Mouse (Mus musculus): ENCODE results near the gene Gm42417.
"Not testable (repeated sequence)": the region's sequence is repeated elsewhere in the genome, so short reads cannot be mapped to it uniquely, and the experiment has no call there.

Gm42417 gene

GRCm38 (mm10) chr1:36545845-36546600, 6.8 kb upstream of the Gm42417 start:
- no peak for DNase-seq (ENCODE audit: low spot score in 2 of 2)

- no peak for DNase-seq (ENCODE audit: low spot score in 2 of 2)
These were observed 6.2 kb upstream of the Gm42417 start for GRCm38 (mm10) chr1:36545382-36545781.

- DNase-seq (ENCODE audit: low spot score in 2 of 2), result no peak
These were observed 3.7 kb upstream of the Gm42417 start for GRCm38 (mm10) chr1:36542925-36543324.

- no peak for DNase-seq (ENCODE audit: low spot score in 2 of 2)
These were observed 2.6 kb upstream of the Gm42417 start for GRCm38 (mm10) chr1:36541844-36542243.

- no peak for DNase-seq (ENCODE audit: low spot score in 2 of 2)
These were observed 1.6 kb upstream of the Gm42417 start for GRCm38 (mm10) chr1:36540807-36541206.

DNA sequence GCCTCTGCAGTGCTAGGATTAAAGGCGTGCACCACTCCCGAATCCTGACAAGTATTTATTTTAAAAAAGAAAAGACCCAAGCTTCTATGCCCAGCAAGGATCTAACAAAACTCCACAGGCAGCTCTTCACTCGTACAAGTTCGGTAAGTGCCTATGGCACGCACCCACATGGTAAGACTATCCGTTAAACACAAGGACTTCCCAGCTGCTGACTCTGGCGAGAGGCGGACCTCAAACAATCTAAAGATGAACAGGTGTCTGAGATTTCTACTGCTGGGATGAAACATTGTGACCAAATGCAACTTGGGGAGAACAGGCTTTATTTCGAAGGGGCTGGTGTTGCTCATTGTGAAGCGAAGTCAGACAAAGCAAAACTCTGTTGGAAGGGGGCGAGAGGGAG, 903 bp upstream of the Gm42417 start:
- DNase-seq (ENCODE audit: low spot score in 2 of 2), result no peak

DNA sequence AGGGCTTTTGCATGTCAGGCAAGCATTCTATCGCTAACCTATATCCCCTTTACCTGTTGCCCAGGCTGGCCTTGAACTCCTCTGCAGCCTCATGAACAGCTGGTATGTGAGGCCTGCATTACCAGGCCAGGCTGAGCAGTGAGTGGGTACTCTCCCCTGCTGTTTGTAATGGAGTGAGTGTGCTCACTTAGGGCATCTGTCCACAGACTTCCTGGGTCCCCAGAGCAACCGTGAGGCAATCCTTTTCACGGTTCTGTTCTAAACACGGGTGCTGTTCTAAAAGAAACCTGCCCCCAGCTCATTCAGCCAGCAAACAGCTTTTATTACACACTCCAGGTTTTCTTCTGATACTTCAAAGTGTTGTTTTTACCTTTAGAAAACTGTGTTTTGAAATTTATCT, 502 bp downstream of the Gm42417 start:
- DNase-seq (ENCODE audit: low spot score in 2 of 2), result no peak

GRCm38 (mm10) chr1:36536783-36537182, 2.4 kb downstream of the Gm42417 start, which contains the start of gene Ankrd23:
Gene Ankrd23, minus strand, starts transcription at chr1:36536883.
- not testable (repeated sequence) for DNase-seq (ENCODE audit: low spot score in 2 of 2)

DNA sequence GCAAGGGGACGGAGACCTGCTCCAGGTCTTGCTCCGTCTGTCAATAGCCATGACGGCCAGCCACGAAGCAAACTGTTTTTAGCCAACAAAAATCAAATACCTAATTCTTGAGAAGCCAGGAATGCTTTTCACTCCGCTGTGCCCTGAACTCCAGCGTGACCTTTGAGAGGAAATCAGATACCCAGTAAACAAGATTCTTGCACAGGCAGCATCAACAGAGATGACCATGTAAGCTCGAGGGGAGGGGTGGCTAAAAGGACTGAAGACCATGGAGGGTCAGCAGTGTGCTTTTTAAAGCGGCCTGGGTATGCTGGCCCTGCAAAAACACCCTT, 2.9 kb downstream of the Gm42417 start:
- DNase-seq (ENCODE audit: low spot score in 2 of 2), result no peak

- DNase-seq (ENCODE audit: low spot score in 2 of 2), result no peak
These were observed 3.5 kb downstream of the Gm42417 start for GRCm38 (mm10) chr1:36535477-36536396.

GRCm38 (mm10) chr1:36534595-36535058, 4.6 kb downstream of the Gm42417 start:
- no peak for DNase-seq (ENCODE audit: low spot score in 2 of 2)

DNA sequence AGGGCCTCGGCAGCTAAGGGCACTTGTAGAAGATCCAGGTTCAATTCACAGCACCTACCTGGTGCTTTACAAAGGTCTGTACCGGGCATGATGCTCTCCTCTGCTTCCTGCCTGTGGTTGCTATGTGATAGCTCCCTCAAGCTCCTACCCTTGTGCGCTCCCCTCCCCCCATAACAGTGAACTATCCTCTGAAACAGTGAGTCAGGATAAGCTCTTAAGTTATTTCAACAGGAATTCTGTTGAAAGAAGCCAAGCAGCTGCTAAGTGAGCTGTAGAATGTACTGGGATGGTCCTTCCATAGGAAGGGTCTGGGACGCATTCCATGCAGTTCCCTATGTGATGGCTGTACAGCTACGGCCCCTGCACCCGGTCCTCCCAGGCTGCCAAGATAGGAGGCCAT, 5.7 kb downstream of the Gm42417 start:
- no peak for DNase-seq (ENCODE audit: low spot score in 2 of 2)

DNA sequence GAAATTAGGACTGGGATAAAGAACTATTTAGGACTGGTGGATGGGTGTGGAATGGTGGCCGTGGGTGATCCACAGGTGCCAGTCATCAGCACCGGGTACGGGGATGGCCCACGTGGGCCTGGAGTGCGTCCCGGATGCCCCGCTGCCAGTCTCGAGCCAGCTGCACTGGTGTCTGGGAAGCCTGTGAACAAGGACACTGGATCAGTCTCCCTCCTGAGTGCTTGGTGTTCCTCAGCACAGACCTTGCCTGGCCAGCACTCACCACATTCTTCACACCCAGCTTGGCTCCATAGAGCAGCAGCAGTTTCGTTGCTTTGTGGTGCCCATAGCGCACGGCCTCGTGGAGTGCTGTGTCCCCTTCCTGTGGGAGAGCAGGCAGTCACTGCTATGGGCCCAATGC, 7.8 kb downstream of the Gm42417 start:
- no peak for DNase-seq (ENCODE audit: low spot score in 2 of 2)

- no peak for DNase-seq (ENCODE audit: low spot score in 2 of 2)
These were observed 8.3 kb downstream of the Gm42417 start for GRCm38 (mm10) chr1:36530962-36531361.

DNA sequence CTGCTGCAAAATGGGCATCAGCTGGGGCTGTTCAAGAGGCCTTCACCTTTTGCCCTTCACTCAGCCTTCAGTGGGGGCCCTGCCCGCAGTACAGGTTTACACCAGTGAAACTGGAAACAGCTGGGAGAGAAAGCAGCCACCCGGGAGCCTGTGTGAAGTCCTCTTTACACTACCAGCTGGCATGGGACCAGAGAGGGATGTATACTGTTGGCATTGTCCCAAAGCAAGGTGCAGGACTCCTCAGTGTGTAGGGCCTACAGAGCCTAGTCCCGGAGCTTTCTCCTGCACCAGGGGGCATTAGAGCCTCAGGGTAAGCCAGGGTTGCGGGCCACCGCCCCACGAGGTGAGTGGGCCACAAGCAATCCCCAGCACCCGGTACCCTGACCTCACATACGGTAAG, 8.7 kb downstream of the Gm42417 start:
- DNase-seq (ENCODE audit: low spot score in 2 of 2), result no peak

- no peak for DNase-seq (ENCODE audit: low spot score in 2 of 2)
These were observed 9.4 kb downstream of the Gm42417 start for GRCm38 (mm10) chr1:36529875-36530274.

GRCm38 (mm10) chr1:36529274-36529673, 10.0 kb downstream of the Gm42417 start:
- DNase-seq (ENCODE audit: low spot score in 2 of 2), result no peak

GRCm38 (mm10) chr1:36528351-36528750, 10.9 kb downstream of the Gm42417 start:
- no peak for DNase-seq (ENCODE audit: low spot score in 2 of 2)

DNA sequence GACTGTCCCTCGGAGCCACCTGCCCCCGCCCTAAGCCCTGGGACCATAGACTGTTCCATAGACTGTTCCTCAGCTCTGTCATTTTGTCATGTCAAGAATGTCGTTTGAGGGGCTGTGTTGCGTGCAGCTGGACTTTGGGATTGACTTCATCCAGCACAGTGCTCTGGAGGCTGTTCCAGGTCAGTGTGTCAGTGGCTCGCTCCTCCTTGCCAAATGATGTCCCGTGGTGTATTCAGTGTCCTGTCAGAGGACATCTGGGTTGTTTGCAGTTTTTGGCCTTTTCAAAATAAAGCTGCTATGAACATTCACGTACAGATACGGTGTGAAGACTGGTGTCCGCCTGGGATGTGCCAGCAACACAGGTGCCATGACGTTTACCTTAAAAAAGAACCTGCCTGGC, 12.3 kb downstream of the Gm42417 start:
- no peak for DNase-seq (ENCODE audit: low spot score in 2 of 2)

- DNase-seq (ENCODE audit: low spot score in 2 of 2), result no peak
These were observed 13.5 kb downstream of the Gm42417 start for GRCm38 (mm10) chr1:36525774-36526173.

GRCm38 (mm10) chr1:36524058-36524457, 15.2 kb downstream of the Gm42417 start:
- no peak for DNase-seq (ENCODE audit: low spot score in 2 of 2)

- no peak for DNase-seq (ENCODE audit: low spot score in 2 of 2)
These were observed 15.8 kb downstream of the Gm42417 start for GRCm38 (mm10) chr1:36523332-36524013.

All from urinary bladder, adult 18-20 months (tissue).